In the genomic region with DNA sequence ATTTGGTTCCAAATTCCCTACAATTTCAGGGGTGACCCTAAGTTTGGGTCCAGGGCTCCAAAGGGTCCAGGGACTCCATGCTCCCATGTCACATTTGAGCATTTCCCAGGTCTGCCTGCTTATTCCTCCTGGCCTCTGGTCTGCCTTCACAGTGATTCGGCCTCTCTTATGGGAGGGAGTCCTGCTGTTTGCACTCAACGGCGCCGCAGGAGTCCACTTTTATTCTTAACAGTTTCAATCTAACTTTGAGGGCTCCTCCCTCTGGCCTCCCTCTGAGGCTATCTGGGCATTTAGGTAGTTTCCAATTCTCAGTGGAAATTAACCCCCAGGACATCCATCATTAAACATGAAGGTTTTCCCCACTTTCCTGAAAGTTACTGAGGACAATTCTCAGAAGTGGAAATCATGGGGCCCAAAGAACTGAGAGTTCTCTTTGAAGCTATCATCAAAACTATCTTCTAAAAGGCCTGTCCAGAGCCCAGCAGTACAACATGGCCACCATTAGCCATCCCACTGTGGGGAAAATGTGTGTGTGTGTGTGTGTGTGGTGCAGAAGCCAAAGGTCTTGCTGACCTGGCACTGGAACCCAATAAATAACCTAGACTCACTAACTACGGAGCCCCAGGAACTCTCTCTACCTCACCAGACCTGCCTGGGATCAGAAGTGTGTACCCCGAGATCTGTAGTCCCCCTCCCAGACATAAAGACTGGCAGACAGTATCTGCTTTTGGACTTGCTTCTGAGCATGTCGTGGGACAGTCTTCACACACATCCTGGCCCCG, we compare ENCODE assay signal across 33 mouse cellular contexts. TPM values are rescaled to one million over a fixed set of nuclear protein-coding genes. Genes with fewer than 3 reads are reported as not detected.
A peak's percentile ranks its signal among the peaks of the same experiment; 100 is the strongest.
DNase-seq lines count a peak whose midpoint lies in the region; ATAC-seq and TF ChIP-seq lines count a peak whose summit lies in the region.
"Had no signal": no experiment of that assay in that cellular context is flagged by ENCODE, and none has a peak within 500 bp of the region (broad histone marks: within the 10 kb centered on the region; RNA-seq: fewer than 3 reads in every experiment).

No protein-coding gene starts in this region.

- peaks cover 73% of the 10 kb centered on the region for H3K4me1 ChIP-seq in heart, embryonic 13.5 days
- H3K4me1 ChIP-seq in kidney, adult 2 months (ENCODE audit: control insufficient read depth, insufficient read depth, low read length), result peaks cover 38% of the 10 kb centered on the region
- peaks cover 69% of the 10 kb centered on the region for H3K4me1 ChIP-seq in E14TG2a.4 (replicated peaks; ENCODE audit: low read depth, low read length)
- H3K4me1 ChIP-seq: embryonic facial prominence, embryonic 12.5 days had no signal

- H3K4me2 ChIP-seq in heart, embryonic 13.5 days, result no peak overlapping the region
- H3K4me2 ChIP-seq: embryonic facial prominence, embryonic 12.5 days; hindbrain, embryonic 13.5 days; midbrain, embryonic 13.5 days had no signal

- WGBS in heart, embryonic 13.5 days, result 81% methylated on average over 8 of the region's 8 CpGs
- WGBS in kidney, adult 2 months, result 56% methylated on average over 8 of the region's 8 CpGs

- ATAC-seq in heart, embryonic 13.5 days (ENCODE audit: extremely low read depth, insufficient number of reproducible peaks, low FRiP score, low TSS enrichment), result no peak
- ATAC-seq in inflammation-experienced regulatory T-cells, adult 6 months, result no peak
- ATAC-seq: CD4-positive, CD25-positive, alpha-beta regulatory T cell, adult 4 months; forebrain, embryonic 14.5 days; midbrain, embryonic 13.5 days had no signal

- H3K9me3 ChIP-seq in heart, embryonic 13.5 days, result no peaks in the 10 kb centered on the region
- no peaks in the 10 kb centered on the region for H3K9me3 ChIP-seq in E14TG2a.4 (ENCODE audit: low read length)
- H3K9me3 ChIP-seq: embryonic facial prominence, embryonic 12.5 days; G1E; hindbrain, embryonic 13.5 days; midbrain, embryonic 13.5 days had no signal

- TF ChIP-seq POLR2A in kidney, adult 2 months (IDR thresholded peaks at IDR 0.05; ENCODE audit: low read depth, low read length), result no peak

- no peak overlapping the region for H3K9ac ChIP-seq in heart, embryonic 13.5 days
- H3K9ac ChIP-seq: embryonic facial prominence, embryonic 12.5 days; hindbrain, embryonic 13.5 days; liver, embryonic 14.5 days; midbrain, embryonic 13.5 days had no signal

- DNase-seq in heart, postnatal 4 days, result no peak
- peak; percentile 63 for DNase-seq in kidney, adult 2 months
- DNase-seq in kidney, postnatal 4 days, result no peak
- DNase-seq in ZHBTc4 (ENCODE audit: low read depth, low spot score), result peak; percentile 93
- DNase-seq: adrenal gland, postnatal 25 days; cerebellum, adult 11-12 months; cerebellum, adult 9-11 months; embryo, embryonic 11 days; gastrocnemius, postnatal 25 days; heart, postnatal 14 days; kidney, adult 8-10 months; kidney, postnatal 14 days; liver; lung, adult 2 months; lung, postnatal 10 days; right cerebral cortex, adult 18-20 months; right cerebral cortex, postnatal 4 days; thymus, adult 18-20 months; thymus, postnatal 36 days had no signal

- no peak for TF ChIP-seq CTCF in kidney, adult 2 months (conservative IDR thresholded peaks at IDR 0.05; ENCODE audit: insufficient read depth, insufficient read length, low read depth, low read length)
- TF ChIP-seq CTCF in E14TG2a.4 (conservative IDR thresholded peaks at IDR 0.05; ENCODE audit: low read length), result no peak

- peaks cover 12% of the 10 kb centered on the region for H3K27me3 ChIP-seq in heart, embryonic 13.5 days (replicated peaks)
- H3K27me3 ChIP-seq in kidney, adult 2 months (replicated peaks; ENCODE audit: control insufficient read depth, insufficient read depth, low read length), result no peaks in the 10 kb centered on the region
- peaks cover 43% of the 10 kb centered on the region for H3K27me3 ChIP-seq in E14TG2a.4 (ENCODE audit: insufficient read depth, low read length)
- H3K27me3 ChIP-seq: embryonic facial prominence, embryonic 12.5 days; hindbrain, embryonic 13.5 days; midbrain, embryonic 13.5 days; Patski had no signal

- H3K27ac ChIP-seq in heart, embryonic 13.5 days (replicated peaks), result 0 out of 2 replicates have a peak overlapping the region, but pooled peaks have one; percentile 20
- peak overlapping the region; percentile 14; the same call in 1 of the 2 replicates for H3K27ac ChIP-seq in kidney, adult 2 months (ENCODE audit: insufficient read depth, low read depth, low read length)
- H3K27ac ChIP-seq: embryonic facial prominence, embryonic 12.5 days; hindbrain, embryonic 13.5 days; liver, embryonic 14.5 days; macrophage; midbrain, embryonic 13.5 days; stomach, postnatal 0 days had no signal

- H3K36me3 ChIP-seq in heart, embryonic 13.5 days, result peaks cover 61% of the 10 kb centered on the region
- H3K36me3 ChIP-seq in kidney, adult 2 months (ENCODE audit: control insufficient read depth, insufficient read depth, low read length), result no peaks in the 10 kb centered on the region
- H3K36me3 ChIP-seq in E14TG2a.4 (ENCODE audit: insufficient read depth, low read length), result peaks cover 63% of the 10 kb centered on the region

- no peak overlapping the region for H3K4me3 ChIP-seq in heart, embryonic 13.5 days
- no peak overlapping the region for H3K4me3 ChIP-seq in kidney, adult 2 months (ENCODE audit: insufficient read depth, low read depth, low read length)
- H3K4me3 ChIP-seq in E14TG2a.4 (replicated peaks; ENCODE audit: low read length), result 0 out of 2 replicates have a peak overlapping the region, but pooled peaks have one; percentile 15
- H3K4me3 ChIP-seq: embryonic facial prominence, embryonic 12.5 days; hindbrain, embryonic 13.5 days; midbrain, embryonic 13.5 days had no signal

RNA-seq across cellular contexts. Expression of gene Ifrd2, which starts 7.0 kb away (rescaled TPM):
- 35.7 and 41.3 TPM in 2 replicates for polyA plus RNA-seq in heart, embryonic 13.5 days (2015; fragmentation: Nextera tagmentation; extraction: Ambion mirVana)
- total RNA-seq in heart, postnatal 4 days (2021), result 10 to 100 TPM; 41.6 to 44.4 TPM
- polyA plus RNA-seq in kidney, adult 2 months (2012; rRNA removed), result 50.5 and 57.8 TPM in 2 replicates
- 10 to 100 TPM; 13.7 to 32.0 (median 31.7) TPM for polyA plus RNA-seq in inflammation-experienced regulatory T-cells, adult 6 months (2017; shearing (Covaris generic))

RNA-seq across cellular contexts. Expression of gene Hyal3, which starts 13.9 kb away (rescaled TPM):
- 0.48 and 0.68 TPM in 2 replicates for polyA plus RNA-seq in heart, embryonic 13.5 days (2015; fragmentation: Nextera tagmentation; extraction: Ambion mirVana)
- total RNA-seq in heart, postnatal 4 days (2021), result 1 to 10 TPM in 1 of 2 experiments, under 1 TPM in 1; 0.74 to 1.1 TPM
- polyA plus RNA-seq in kidney, adult 2 months (2012; rRNA removed), result 1.6 and 2.1 TPM in 2 replicates
- 1 to 10 TPM in 1 of 3 experiments, under 1 TPM in 2; 0.59 to 1.7 (median 0.94) TPM for polyA plus RNA-seq in inflammation-experienced regulatory T-cells, adult 6 months (2017; shearing (Covaris generic))
- total RNA-seq: monocyte, adult 5-6 weeks had no signal

RNA-seq across cellular contexts. Expression of gene Sema3b, which starts 14.6 kb away (rescaled TPM):
- polyA plus RNA-seq in heart, embryonic 13.5 days (2015; fragmentation: Nextera tagmentation; extraction: Ambion mirVana), result 9.9 and 11.8 TPM in 2 replicates
- total RNA-seq in heart, postnatal 4 days (2021), result 10 to 100 TPM; 16.2 to 18.8 TPM
- 63.3 and 78.8 TPM in 2 replicates for polyA plus RNA-seq in kidney, adult 2 months (2012; rRNA removed)
- polyA plus RNA-seq in inflammation-experienced regulatory T-cells, adult 6 months (2017; shearing (Covaris generic)), result not detected
- total RNA-seq: monocyte, adult 5-6 weeks had no signal
- polyA plus RNA-seq: CD4-positive, CD25-positive, alpha-beta regulatory T cell, adult 4 months; G1E; macrophage had no signal

RNA-seq across cellular contexts. Expression of gene Naa80, which starts 15.8 kb away (rescaled TPM):
- 13.9 and 14.6 TPM in 2 replicates for polyA plus RNA-seq in heart, embryonic 13.5 days (2015; fragmentation: Nextera tagmentation; extraction: Ambion mirVana)
- total RNA-seq in heart, postnatal 4 days (2021), result 10 to 100 TPM; 12.2 to 12.4 TPM
- 43.0 and 62.8 TPM in 2 replicates for polyA plus RNA-seq in kidney, adult 2 months (2012; rRNA removed)
- polyA plus RNA-seq in inflammation-experienced regulatory T-cells, adult 6 months (2017; shearing (Covaris generic)), result 10 to 100 TPM; 13.8 to 23.8 (median 19.2) TPM

RNA-seq across cellular contexts. Expression of gene Hyal1, which starts 17.7 kb away (rescaled TPM):
- 6.3 and 7.5 TPM in 2 replicates for polyA plus RNA-seq in heart, embryonic 13.5 days (2015; fragmentation: Nextera tagmentation; extraction: Ambion mirVana)
- total RNA-seq in heart, postnatal 4 days (2021), result 1 to 10 TPM; 3.4 to 4.7 TPM
- 8.1 and 9.4 TPM in 2 replicates for polyA plus RNA-seq in kidney, adult 2 months (2012; rRNA removed)
- 1 to 10 TPM; 2.9 to 7.0 (median 5.8) TPM for polyA plus RNA-seq in inflammation-experienced regulatory T-cells, adult 6 months (2017; shearing (Covaris generic))

Comparison
In these comparisons a context has a peak if more than half of its experiments do, and no peak if none do; other contexts are left out.
1. DNase-seq: peak in kidney, adult 2 months (single experiment) and ZHBTc4 (single experiment); none in heart, postnatal 4 days (single experiment) and kidney, postnatal 4 days (0 of 2).
2. RNA of gene Sema3b, which starts 14.6 kb away (polyA plus RNA-seq): 63.3 to 78.8 TPM in kidney, adult 2 months and 9.9 to 11.8 TPM in heart, embryonic 13.5 days; not detected in inflammation-experienced regulatory T-cells, adult 6 months; every median in the first group is over 10 times any median in the second.